Mouse (Mus musculus) liver, embryonic 13.5 days (tissue): ENCODE data around the gene Rad51b. TPM values are rescaled to one million over a fixed set of nuclear protein-coding genes. Genes with fewer than 3 reads are reported as not detected.
"Not testable (repeated sequence)": the region's sequence is repeated elsewhere in the genome, so short reads cannot be mapped to it uniquely, and the experiment has no call there.

Experiments used
- ATAC-seq: fragments of 200-750 bp; cut with Nextera tagmentation; 2 replicates; pipeline ENCODE4 v1.8.0; 2017; ENCODE audit warnings: low read depth, mild to moderate bottlenecking, moderate number of reproducible peaks, moderate library complexity
- DNase-seq: peaks from one replicate; pipeline ENCODE4 v3.0.0; 2022
- H3K27ac ChIP-seq: fragments of 300-500 bp; sonication (generic); 2 replicates; pipeline ENCODE4 v1.5.1; 2015; ENCODE audit warnings: moderate library complexity, mild to moderate bottlenecking, inconsistent platforms
- H3K27me3 ChIP-seq: fragments of 300-500 bp; sonication (generic); 2 replicates; pipeline ENCODE4 v1.6.1; 2015; ENCODE audit warnings: mild to moderate bottlenecking, inconsistent platforms
- H3K36me3 ChIP-seq: fragments of 300-500 bp; sonication (generic); 2 replicates; pipeline ENCODE4 v1.6.1; 2015; ENCODE audit warnings: mild to moderate bottlenecking, inconsistent platforms
- H3K4me1 ChIP-seq: fragments of 300-500 bp; sonication (generic); replicated peaks from 2 replicates; pipeline ENCODE4 v1.6.1; 2015; ENCODE audit warnings: inconsistent platforms
- H3K4me2 ChIP-seq: fragments of 300-500 bp; sonication (generic); 2 replicates; pipeline ENCODE4 v1.6.1; 2015; ENCODE audit warnings: inconsistent platforms, mild to moderate bottlenecking, moderate library complexity
- H3K4me3 ChIP-seq: fragments of 300-500 bp; sonication (generic); replicated peaks from 2 replicates; pipeline ENCODE4 v1.5.1; 2015; ENCODE audit warnings: mild to moderate bottlenecking, inconsistent platforms
- H3K9ac ChIP-seq: fragments of 300-500 bp; sonication (generic); 2 replicates; pipeline ENCODE4 v1.6.1; 2015; ENCODE audit warnings: mild to moderate bottlenecking, inconsistent platforms
- H3K9me3 ChIP-seq: fragments of 300-500 bp; sonication (generic); replicated peaks from 2 replicates; pipeline ENCODE4 v1.6.1; 2016; ENCODE audit warnings: inconsistent platforms
- WGBS: fragments of 180-500 bp; shearing (Covaris S2); methylation state at CpG from one replicate; pipeline ENCODE4 v1.1.7; 2015; ENCODE audit not compliant: insufficient replicate concordance; 5-methylcytosine and 5-hydroxymethylcytosine counted together
- polyA plus RNA-seq: library from polyadenylated mRNA; unstranded; fragments of >200 nt; fragmentation: Nextera tagmentation; extraction: Ambion mirVana; gene quantifications from 2 replicates; pipeline ENCODE4 v1.2.1, GENCODE M21; 2015

The Rad51b gene
- polyA plus RNA-seq, 1 experiment from 2014 or later, result 5.5 TPM

GRCm38 (mm10) chr12:79297884-79298636 is 978 bp downstream of the Rad51b start:
- ATAC-seq (no peak), DNase-seq (no peak)
- Histone ChIP-seq H3K9ac (peak overlapping the region; percentile 72), H3K4me2 (peak overlapping the region; percentile 90), H3K4me1 (peaks cover 34% of the 10 kb centered on the region), H3K27me3 (no peaks in the 10 kb centered on the region), H3K4me3 (peak overlapping the region; percentile 76), H3K36me3 (peaks cover 11% of the 10 kb centered on the region), H3K27ac (peak overlapping the region; percentile 80), H3K9me3 (no peaks in the 10 kb centered on the region)
- WGBS, result 5% methylated on average over 15 of the region's 15 CpGs

DNA sequence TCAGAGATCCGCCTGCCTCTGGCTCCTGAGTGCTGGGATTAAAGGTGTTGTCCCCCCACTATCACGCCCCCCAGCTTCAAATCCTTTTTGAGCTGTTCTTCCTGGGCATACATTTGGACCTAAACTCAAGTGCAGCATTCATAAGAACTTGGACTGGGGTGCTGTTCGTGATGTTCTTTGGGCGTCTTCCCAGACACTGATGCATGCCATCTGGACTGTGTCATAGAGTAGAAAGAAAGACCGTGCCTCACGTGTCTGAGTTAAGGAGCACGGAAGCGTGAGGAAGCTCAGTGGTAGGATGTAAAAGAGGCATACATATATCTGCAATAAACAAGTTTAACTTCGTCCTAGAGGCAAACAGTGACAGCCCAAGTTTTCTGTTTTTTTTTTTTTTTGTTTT is 4.7 kb downstream of the Rad51b start:
- ATAC-seq, result no peak
- Histone ChIP-seq H3K4me1 (peaks cover 9% of the 10 kb centered on the region; the same call in 1 of the 2 replicates), H3K36me3 (peaks cover 7% of the 10 kb centered on the region), H3K9me3 (no peaks in the 10 kb centered on the region), H3K27me3 (no peaks in the 10 kb centered on the region), H3K27ac (no peak overlapping the region), H3K9ac (no peak overlapping the region), H3K4me3 (no peak overlapping the region), H3K4me2 (no peak overlapping the region)
- 79% methylated on average over 9 of the region's 9 CpGs for WGBS
- no peak for DNase-seq

- Histone ChIP-seq H3K4me3 (no peak overlapping the region), H3K36me3 (peaks cover 7% of the 10 kb centered on the region), H3K4me2 (no peak overlapping the region), H3K27ac (no peak overlapping the region), H3K9ac (no peak overlapping the region), H3K9me3 (no peaks in the 10 kb centered on the region), H3K27me3 (no peaks in the 10 kb centered on the region), H3K4me1 (no peaks in the 10 kb centered on the region)
- ATAC-seq (no peak), DNase-seq (no peak)
- WGBS, result 77% methylated on average over 1 of the region's 1 CpGs
Observed at GRCm38 (mm10) chr12:79305131-79305530, 8.0 kb downstream of the Rad51b start.

DNA sequence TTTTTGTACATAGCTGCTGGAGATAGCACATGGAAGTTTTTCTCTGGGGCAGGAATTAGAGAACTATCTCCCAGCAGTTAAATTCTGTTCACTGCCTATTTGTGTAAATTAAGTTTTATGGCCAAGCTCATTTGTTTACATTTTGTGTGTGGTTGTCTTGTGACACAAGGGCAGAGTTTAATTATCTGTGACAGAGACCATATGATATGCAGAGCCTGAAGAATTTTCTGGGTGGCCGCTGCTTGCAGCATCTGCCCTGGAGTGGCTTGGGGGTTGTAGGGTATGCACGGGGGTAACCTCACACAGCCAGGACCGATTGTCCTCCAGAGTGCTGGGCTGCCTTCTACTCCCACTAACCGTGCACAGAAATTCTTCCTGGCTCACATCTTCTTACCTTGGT is 8.9 kb downstream of the Rad51b start:
- Histone ChIP-seq H3K36me3 (peaks cover 7% of the 10 kb centered on the region), H3K9me3 (no peaks in the 10 kb centered on the region), H3K4me3 (no peak overlapping the region), H3K4me2 (no peak overlapping the region), H3K27me3 (no peaks in the 10 kb centered on the region), H3K27ac (no peak overlapping the region), H3K4me1 (no peaks in the 10 kb centered on the region), H3K9ac (no peak overlapping the region)
- DNase-seq (no peak), ATAC-seq (no peak)
- WGBS, result 66% methylated on average over 4 of the region's 4 CpGs

DNA sequence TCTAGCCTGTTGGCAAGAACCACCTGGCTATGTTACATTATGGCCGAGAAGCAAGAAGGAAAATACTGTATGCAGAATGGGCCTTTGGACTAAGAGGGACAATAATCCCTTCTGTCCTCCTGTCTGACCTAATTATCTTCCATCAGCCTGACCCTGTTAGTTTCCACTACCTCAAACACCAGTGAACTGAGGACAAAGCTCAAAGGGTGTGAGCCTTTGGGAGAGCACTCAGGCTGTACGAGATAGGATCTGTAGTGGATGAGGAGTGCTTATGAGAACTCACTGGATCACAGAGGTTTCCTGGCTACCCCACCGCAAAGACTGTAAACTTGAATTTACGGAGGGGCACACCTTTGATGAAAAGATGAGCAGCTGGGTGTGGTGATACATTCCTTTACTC is 16.6 kb downstream of the Rad51b start:
- no peaks in the 10 kb centered on the region for H3K9me3 ChIP-seq
- H3K9ac ChIP-seq, result no peak overlapping the region
- no peaks in the 10 kb centered on the region for H3K27me3 ChIP-seq
- WGBS, result 78% methylated on average over 4 of the region's 4 CpGs
- H3K4me2 ChIP-seq, result no peak overlapping the region
- no peak overlapping the region for H3K4me3 ChIP-seq
- ATAC-seq, result no peak
- DNase-seq, result no peak
- H3K27ac ChIP-seq, result no peak overlapping the region
- peaks cover 7% of the 10 kb centered on the region for H3K36me3 ChIP-seq
- H3K4me1 ChIP-seq, result no peaks in the 10 kb centered on the region; the same call in 1 of the 2 replicates

DNA sequence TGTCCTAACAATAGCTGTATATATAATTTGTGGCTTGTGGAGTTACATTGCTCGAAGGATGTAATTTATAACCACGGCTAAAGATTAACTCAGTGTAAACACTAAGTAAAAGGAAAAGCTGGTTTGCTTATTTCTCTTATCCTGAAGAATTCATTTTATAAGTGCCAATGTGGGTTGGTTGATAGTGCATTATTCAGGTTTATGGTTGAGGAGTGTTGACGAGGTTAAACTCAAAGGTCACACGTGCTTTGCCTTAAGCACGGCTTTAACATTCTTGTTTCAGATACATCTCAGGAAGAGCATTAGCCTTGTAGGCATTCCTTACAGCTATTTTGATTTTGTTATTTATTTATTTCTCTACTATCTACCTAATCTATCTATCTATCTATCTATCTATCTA is 20.3 kb downstream of the Rad51b start:
- no peaks in the 10 kb centered on the region; the same call in 1 of the 2 replicates for H3K4me1 ChIP-seq
- H3K4me3 ChIP-seq, result no peak overlapping the region
- H3K27ac ChIP-seq, result no peak overlapping the region
- no peaks in the 10 kb centered on the region for H3K9me3 ChIP-seq
- ATAC-seq (no peak), DNase-seq (no peak)
- H3K36me3 ChIP-seq, result peaks cover 7% of the 10 kb centered on the region
- H3K27me3 ChIP-seq, result no peaks in the 10 kb centered on the region
- WGBS, result 80% methylated on average over 5 of the region's 5 CpGs
- H3K9ac ChIP-seq, result no peak overlapping the region
- no peak overlapping the region for H3K4me2 ChIP-seq

DNA sequence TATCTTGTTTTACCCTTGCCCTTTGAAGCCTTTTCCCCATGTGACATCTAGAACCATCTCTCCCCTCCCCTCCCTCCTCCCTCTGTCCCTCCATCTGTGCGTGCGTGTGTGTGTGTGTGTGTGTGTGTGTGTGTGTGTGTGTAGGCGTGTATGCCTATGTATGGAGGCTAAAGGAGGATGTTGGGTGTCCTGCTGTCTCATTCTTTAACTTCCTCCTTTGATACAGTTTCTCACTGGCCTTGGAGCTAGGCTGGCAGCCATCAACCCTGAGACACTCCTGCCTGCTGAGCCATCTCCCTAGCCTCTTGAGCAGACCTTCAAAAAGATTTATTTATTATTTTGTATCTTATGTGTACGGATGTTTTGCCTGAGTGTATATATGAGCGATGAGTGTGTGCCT is 23.8 kb downstream of the Rad51b start:
- no peak overlapping the region for H3K27ac ChIP-seq
- no peak overlapping the region for H3K4me2 ChIP-seq
- no peaks in the 10 kb centered on the region; the same call in 1 of the 2 replicates for H3K4me1 ChIP-seq
- DNase-seq (no peak), ATAC-seq (no peak)
- peaks cover 2% of the 10 kb centered on the region; the same call in 1 of the 2 replicates for H3K36me3 ChIP-seq
- 53% methylated on average over 5 of the region's 5 CpGs for WGBS
- no peaks in the 10 kb centered on the region for H3K27me3 ChIP-seq
- H3K4me3 ChIP-seq, result no peak overlapping the region
- H3K9ac ChIP-seq, result no peak overlapping the region
- no peaks in the 10 kb centered on the region for H3K9me3 ChIP-seq

GRCm38 (mm10) chr12:79322539-79322938 is 25.5 kb downstream of the Rad51b start:
- H3K4me3 ChIP-seq, H3K9ac ChIP-seq, H3K27ac ChIP-seq, H3K4me1 ChIP-seq, H3K36me3 ChIP-seq, H3K4me2 ChIP-seq, H3K9me3 ChIP-seq, H3K27me3 ChIP-seq, DNase-seq, ATAC-seq: not testable (repeated sequence)
- WGBS, result 55% methylated on average over 2 of the region's 2 CpGs

DNA sequence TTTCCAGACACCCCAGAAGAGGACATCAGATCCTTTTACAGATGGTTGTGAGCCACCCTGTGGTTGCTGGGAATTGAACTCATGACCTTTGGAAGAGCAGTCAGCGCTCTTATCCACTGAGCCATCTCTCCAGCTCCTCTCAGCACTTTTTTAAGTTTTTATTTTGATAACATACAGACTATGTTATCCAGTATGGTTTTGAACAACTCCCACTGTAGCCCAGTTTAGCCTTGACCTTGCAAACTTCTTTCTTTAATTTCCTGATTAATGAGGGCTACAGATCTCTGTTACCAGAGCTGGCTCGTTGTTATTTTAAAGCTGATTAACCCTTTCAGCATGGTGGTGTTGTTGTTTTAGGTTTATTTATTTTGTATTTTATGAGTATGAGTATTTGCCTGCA is 29.2 kb downstream of the Rad51b start:
- no peak overlapping the region for H3K27ac ChIP-seq
- no peaks in the 10 kb centered on the region for H3K36me3 ChIP-seq
- DNase-seq (no peak), ATAC-seq (no peak)
- H3K27me3 ChIP-seq, result no peaks in the 10 kb centered on the region
- no peak overlapping the region for H3K9ac ChIP-seq
- no peaks in the 10 kb centered on the region for H3K9me3 ChIP-seq
- 58% methylated on average over 2 of the region's 2 CpGs for WGBS
- H3K4me3 ChIP-seq, result no peak overlapping the region
- no peaks in the 10 kb centered on the region for H3K4me1 ChIP-seq
- H3K4me2 ChIP-seq, result no peak overlapping the region

DNA sequence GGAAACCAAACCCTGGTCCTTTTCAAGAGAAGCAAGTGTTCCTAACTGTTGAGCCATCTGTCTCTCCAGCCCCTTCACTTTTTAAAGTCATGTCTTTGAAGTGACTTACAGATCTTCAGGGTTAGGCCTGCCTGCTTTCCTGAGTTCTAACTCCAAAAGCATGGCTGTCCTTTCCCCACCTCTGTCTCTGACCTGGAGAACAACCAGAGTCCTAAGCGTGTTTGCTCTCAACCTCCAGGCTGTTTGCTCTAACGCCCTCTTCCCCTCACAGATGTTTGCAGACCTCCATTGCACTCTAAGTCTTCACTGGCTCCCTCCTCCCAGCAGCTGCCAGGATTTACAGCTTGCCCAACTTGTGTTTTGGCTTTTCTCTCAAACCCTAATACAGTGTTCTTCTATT is 29.7 kb downstream of the Rad51b start:
- Histone ChIP-seq H3K4me2 (no peak overlapping the region), H3K27ac (no peak overlapping the region), H3K9me3 (no peaks in the 10 kb centered on the region), H3K9ac (no peak overlapping the region), H3K27me3 (no peaks in the 10 kb centered on the region), H3K4me3 (no peak overlapping the region), H3K36me3 (no peaks in the 10 kb centered on the region), H3K4me1 (no peaks in the 10 kb centered on the region)
- no peak for DNase-seq
- no peak for ATAC-seq
- 64% methylated on average over 2 of the region's 2 CpGs for WGBS

DNA sequence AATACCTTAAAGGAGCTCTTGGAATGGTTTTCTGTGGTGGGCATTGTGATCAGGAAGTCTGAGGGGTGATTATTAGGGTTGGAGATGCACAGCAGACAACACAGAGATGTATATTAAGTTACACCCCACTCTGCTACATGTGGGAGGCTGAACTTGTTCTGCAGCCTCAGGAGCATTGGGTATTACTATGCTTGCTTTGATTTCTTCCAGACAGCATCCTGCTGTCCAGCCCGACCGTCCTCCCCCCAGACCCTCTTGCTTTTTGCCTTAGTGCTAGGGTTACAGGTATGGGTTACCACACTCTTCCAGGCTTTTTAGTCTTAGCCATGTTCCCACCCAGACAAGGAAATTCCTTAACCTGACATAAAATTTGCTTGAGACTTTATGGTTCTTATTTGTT is 30.8 kb downstream of the Rad51b start:
- DNase-seq (no peak), ATAC-seq (no peak)
- 78% methylated on average over 2 of the region's 2 CpGs for WGBS
- H3K27ac ChIP-seq, result no peak overlapping the region
- no peak overlapping the region for H3K9ac ChIP-seq
- H3K27me3 ChIP-seq, result no peaks in the 10 kb centered on the region
- no peaks in the 10 kb centered on the region for H3K9me3 ChIP-seq
- H3K36me3 ChIP-seq, result no peaks in the 10 kb centered on the region
- no peak overlapping the region for H3K4me2 ChIP-seq
- no peak overlapping the region for H3K4me3 ChIP-seq
- no peaks in the 10 kb centered on the region for H3K4me1 ChIP-seq

GRCm38 (mm10) chr12:79330571-79330970 is 33.5 kb downstream of the Rad51b start:
- no peak overlapping the region for H3K27ac ChIP-seq
- DNase-seq (no peak), ATAC-seq (no peak)
- H3K36me3 ChIP-seq, result peaks cover 14% of the 10 kb centered on the region
- no peak overlapping the region for H3K9ac ChIP-seq
- H3K4me1 ChIP-seq, result no peaks in the 10 kb centered on the region
- H3K27me3 ChIP-seq, result no peaks in the 10 kb centered on the region
- H3K9me3 ChIP-seq, result peaks cover 8% of the 10 kb centered on the region
- no peak overlapping the region for H3K4me2 ChIP-seq
- WGBS, result 71% methylated on average over 2 of the region's 2 CpGs
- no peak overlapping the region for H3K4me3 ChIP-seq
